Mouse (Mus musculus): ENCODE data around the gene Irf2.

DNA sequence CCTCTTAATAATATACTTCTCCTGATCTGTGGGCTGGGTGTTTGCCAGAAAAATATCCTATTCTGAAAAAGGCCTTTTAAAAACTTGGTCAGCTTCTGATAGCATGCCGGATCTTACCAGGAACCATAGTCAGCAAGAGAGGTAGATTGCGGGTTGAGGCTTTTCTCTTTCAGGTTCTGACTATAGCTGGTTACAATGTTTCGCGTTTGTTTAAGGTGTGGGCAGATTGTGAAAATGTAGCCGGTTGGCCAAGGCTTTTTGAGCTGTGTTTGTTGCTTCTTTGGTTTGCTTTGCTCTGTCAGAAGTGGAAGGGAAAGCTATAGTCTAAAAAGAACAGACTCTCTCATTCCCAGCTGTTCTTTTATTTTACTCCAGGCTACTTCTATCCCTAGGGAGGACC lies 49.0 kb upstream of the Irf2 start:
- TF ChIP-seq CTCF (IDR thresholded peaks at IDR 0.05; ENCODE audit: borderline replicate concordance, insufficient read depth, low read length) (no peak), POLR2A (IDR thresholded peaks at IDR 0.05; ENCODE audit: low read depth, low read length) (no peak)
